Mouse (Mus musculus): ENCODE measurements around the gene Slc9a3. TPM values are rescaled to one million over a fixed set of nuclear protein-coding genes. Genes with fewer than 3 reads are reported as not detected.

The Slc9a3 gene
- polyA plus RNA-seq, 1 experiment from 2014 or later = 10.3 TPM

DNA sequence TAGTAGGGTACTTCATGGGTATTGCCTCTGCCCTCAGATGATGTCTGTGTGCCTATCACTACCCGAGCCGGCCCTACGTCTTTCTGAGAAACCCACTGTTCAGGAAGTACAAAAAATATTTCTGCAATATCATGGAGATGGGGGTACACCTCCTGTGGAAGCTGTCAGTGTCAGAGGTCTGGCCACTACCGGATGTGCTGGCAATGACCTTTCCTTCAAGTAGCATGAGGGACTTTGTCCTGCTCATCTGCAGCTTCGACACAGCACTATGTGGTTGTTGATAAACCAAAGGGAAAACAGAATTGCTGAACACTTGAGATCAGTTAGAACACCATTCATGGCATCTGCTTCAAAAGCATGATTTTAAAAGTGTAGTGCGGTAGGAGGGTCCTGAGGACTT is 19.5 kb downstream of the Slc9a3 start:
- no peak for DNase-seq (ENCODE audit: low spot score)
- no peak for TF ChIP-seq CTCF (IDR thresholded peaks at IDR 0.05; ENCODE audit: low read depth)
- Histone ChIP-seq H3K27ac (no peak overlapping the region), H3K4me2 (ENCODE audit: low read length) (no peak overlapping the region), H3K36me3 (ENCODE audit: insufficient read depth, low read length) (no peaks in the 10 kb centered on the region), H3K27me3 (ENCODE audit: insufficient read depth, low read length) (no peaks in the 10 kb centered on the region), H3K9me3 (replicated peaks; ENCODE audit: low read length) (no peaks in the 10 kb centered on the region), H3K4me3 (replicated peaks; ENCODE audit: low read depth, low read length) (no peak overlapping the region), H3K9ac (ENCODE audit: low read depth, low read length) (no peak overlapping the region), H3K4me1 (replicated peaks; ENCODE audit: insufficient read depth, low read length) (no peaks in the 10 kb centered on the region)
- WGBS = 92% methylated on average over 6 of the region's 6 CpGs
- ATAC-seq (replicated peaks; ENCODE audit: low FRiP score, low read depth) = no peak

DNA sequence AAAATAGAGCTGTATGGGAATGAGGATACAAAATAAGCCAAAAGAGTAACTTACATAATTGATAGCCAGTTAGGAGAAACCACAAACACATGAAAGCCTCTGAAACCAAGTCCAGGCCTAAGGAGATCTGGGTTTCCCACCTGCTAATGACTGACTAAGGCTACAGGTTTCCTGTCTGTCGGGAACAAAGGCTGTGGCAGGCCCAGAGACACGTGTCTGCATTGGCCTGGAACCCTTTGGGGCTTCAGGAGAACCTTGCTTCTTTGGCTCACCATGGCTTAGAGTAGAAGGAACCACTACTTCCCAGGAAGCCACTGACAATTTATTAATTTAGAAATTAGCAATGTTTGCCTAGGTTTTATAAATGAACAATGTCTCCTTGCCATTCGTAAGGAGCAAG is 22.0 kb downstream of the Slc9a3 start:
- ATAC-seq (replicated peaks; ENCODE audit: low FRiP score, low read depth) (no peak), DNase-seq (ENCODE audit: low spot score) (no peak)
- H3K4me2 ChIP-seq (ENCODE audit: low read length) = no peak overlapping the region
- H3K36me3 ChIP-seq (ENCODE audit: insufficient read depth, low read length) = no peaks in the 10 kb centered on the region
- no peak overlapping the region for H3K4me3 ChIP-seq (replicated peaks; ENCODE audit: low read depth, low read length)
- no peak overlapping the region for H3K9ac ChIP-seq (ENCODE audit: low read depth, low read length)
- TF ChIP-seq CTCF (IDR thresholded peaks at IDR 0.05; ENCODE audit: low read depth) = no peak
- whole genome bisulfite sequencing = 55% methylated on average over 3 of the region's 3 CpGs
- H3K27ac ChIP-seq = peak overlapping the region; percentile 67
- H3K9me3 ChIP-seq (replicated peaks; ENCODE audit: low read length) = no peaks in the 10 kb centered on the region
- H3K27me3 ChIP-seq (ENCODE audit: insufficient read depth, low read length) = no peaks in the 10 kb centered on the region
- H3K4me1 ChIP-seq (replicated peaks; ENCODE audit: insufficient read depth, low read length) = no peaks in the 10 kb centered on the region

DNA sequence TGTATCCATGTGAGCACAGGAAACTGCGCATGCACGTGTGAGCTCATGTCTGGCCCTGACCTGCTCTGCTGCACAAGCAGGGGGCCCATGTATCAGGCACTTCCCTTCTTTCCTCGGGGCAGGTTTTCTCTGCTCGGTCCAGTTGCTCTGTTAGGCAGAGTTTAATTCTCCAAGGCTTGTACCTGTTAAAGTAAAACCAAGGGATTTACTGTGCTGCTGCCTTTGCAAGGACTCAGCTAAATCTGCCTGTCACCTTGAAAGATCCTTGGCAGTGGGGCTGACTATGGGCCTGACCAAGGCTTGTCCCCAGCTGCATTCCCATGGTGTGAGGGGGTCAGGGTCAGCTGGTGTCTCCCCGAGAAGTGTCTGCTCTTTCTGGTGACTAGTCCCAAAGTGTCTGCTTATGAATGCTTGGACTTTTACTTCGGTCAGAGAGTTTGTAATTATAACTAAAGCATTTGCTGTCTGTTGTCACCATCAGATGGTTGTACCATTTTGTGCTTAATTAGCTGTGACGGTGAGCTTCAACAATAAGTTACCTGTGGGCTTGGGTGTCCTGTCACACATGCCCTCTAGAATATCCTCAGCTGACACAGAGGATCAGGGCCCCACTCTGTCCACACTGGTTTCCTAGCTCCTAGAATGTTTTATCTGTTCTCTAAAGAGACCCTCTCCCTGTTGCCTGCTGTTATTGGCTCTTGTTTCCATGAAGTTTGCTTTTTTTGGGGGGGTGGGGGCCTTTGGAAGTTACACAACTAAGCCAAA is 23.0 kb downstream of the Slc9a3 start:
- no peak overlapping the region for H3K4me2 ChIP-seq (ENCODE audit: low read length)
- no peaks in the 10 kb centered on the region for H3K36me3 ChIP-seq (ENCODE audit: insufficient read depth, low read length)
- ATAC-seq (replicated peaks; ENCODE audit: low FRiP score, low read depth) = peak; percentile 92
- no peaks in the 10 kb centered on the region for H3K27me3 ChIP-seq (ENCODE audit: insufficient read depth, low read length)
- no peaks in the 10 kb centered on the region for H3K9me3 ChIP-seq (replicated peaks; ENCODE audit: low read length)
- H3K27ac ChIP-seq = peak overlapping the region; percentile 67
- no peak overlapping the region for H3K9ac ChIP-seq (ENCODE audit: low read depth, low read length)
- DNase-seq (ENCODE audit: low spot score) = peak; percentile 47
- no peaks in the 10 kb centered on the region for H3K4me1 ChIP-seq (replicated peaks; ENCODE audit: insufficient read depth, low read length)
- no peak for TF ChIP-seq CTCF (IDR thresholded peaks at IDR 0.05; ENCODE audit: low read depth)
- no peak overlapping the region for H3K4me3 ChIP-seq (replicated peaks; ENCODE audit: low read depth, low read length)
- 42% methylated on average over 7 of the region's 7 CpGs for WGBS

DNA sequence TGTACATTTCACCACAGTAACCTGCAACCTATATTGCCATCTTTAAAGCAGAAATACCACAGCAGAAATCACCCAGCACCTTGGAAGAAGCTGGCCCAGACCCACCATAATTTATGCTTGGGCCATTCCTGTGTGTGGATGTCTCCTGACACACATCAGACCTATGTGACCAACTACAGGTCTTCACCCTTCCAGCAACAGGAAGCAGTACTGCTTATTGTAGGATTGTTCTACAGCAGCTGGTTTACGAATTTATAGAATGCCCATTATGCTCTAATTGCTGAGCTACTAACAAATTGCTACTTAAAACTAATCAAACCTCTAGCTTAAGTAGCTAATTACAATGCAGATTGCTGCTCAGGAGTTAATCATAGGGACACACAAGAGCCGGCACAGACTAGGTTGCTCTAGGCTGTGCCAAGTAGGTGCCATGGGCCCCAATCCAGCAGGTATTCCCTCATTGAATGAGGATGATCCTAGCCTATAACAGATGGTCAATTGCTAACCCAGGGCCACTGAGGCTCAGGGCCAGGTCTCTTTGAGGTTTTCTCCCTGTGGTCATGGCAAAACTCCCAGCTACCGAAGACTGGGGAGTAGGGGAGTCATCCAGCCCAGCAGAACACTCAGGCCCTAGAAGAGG is 24.8 kb downstream of the Slc9a3 start:
- H3K36me3 ChIP-seq (ENCODE audit: insufficient read depth, low read length) = no peaks in the 10 kb centered on the region
- no peak for TF ChIP-seq CTCF (IDR thresholded peaks at IDR 0.05; ENCODE audit: low read depth)
- no peaks in the 10 kb centered on the region for H3K27me3 ChIP-seq (ENCODE audit: insufficient read depth, low read length)
- DNase-seq (ENCODE audit: low spot score) = no peak
- ATAC-seq (replicated peaks; ENCODE audit: low FRiP score, low read depth) = no peak
- WGBS = 56% methylated on average over 3 of the region's 3 CpGs
- H3K4me1 ChIP-seq (replicated peaks; ENCODE audit: insufficient read depth, low read length) = no peaks in the 10 kb centered on the region
- H3K9me3 ChIP-seq (replicated peaks; ENCODE audit: low read length) = no peaks in the 10 kb centered on the region
- H3K9ac ChIP-seq (ENCODE audit: low read depth, low read length) = no peak overlapping the region
- H3K4me3 ChIP-seq (replicated peaks; ENCODE audit: low read depth, low read length) = no peak overlapping the region
- no peak overlapping the region for H3K4me2 ChIP-seq (ENCODE audit: low read length)
- no peak overlapping the region for H3K27ac ChIP-seq

DNA sequence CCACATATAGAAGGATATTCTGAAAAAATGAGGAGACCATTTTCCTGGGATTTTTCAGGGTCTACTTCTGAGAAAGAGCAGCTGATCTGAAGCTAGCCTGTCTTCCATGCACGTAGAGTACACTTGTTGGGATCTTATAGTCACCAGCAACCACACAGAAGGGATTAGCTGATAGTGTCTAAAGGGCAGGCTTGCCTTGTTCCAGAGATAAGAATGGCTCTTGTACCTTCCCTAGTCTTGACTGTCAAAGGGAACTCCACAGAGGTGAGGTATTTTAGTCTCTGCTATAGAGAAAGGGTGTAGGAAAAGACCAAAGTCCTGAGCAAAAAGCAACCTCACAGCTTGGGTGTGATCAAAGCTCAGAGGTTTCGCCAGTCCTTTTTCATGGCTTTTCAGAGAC is 26.1 kb downstream of the Slc9a3 start:
- Histone ChIP-seq H3K9ac (ENCODE audit: low read depth, low read length) (no peak overlapping the region), H3K27ac (no peak overlapping the region), H3K4me2 (ENCODE audit: low read length) (no peak overlapping the region), H3K4me1 (replicated peaks; ENCODE audit: insufficient read depth, low read length) (no peaks in the 10 kb centered on the region), H3K27me3 (ENCODE audit: insufficient read depth, low read length) (no peaks in the 10 kb centered on the region), H3K36me3 (ENCODE audit: insufficient read depth, low read length) (no peaks in the 10 kb centered on the region), H3K9me3 (replicated peaks; ENCODE audit: low read length) (no peaks in the 10 kb centered on the region), H3K4me3 (replicated peaks; ENCODE audit: low read depth, low read length) (no peak overlapping the region)
- DNase-seq (ENCODE audit: low spot score) (no peak), ATAC-seq (replicated peaks; ENCODE audit: low FRiP score, low read depth) (no peak)
- WGBS = 81% methylated on average over 2 of the region's 2 CpGs
- no peak for TF ChIP-seq CTCF (IDR thresholded peaks at IDR 0.05; ENCODE audit: low read depth)

DNA sequence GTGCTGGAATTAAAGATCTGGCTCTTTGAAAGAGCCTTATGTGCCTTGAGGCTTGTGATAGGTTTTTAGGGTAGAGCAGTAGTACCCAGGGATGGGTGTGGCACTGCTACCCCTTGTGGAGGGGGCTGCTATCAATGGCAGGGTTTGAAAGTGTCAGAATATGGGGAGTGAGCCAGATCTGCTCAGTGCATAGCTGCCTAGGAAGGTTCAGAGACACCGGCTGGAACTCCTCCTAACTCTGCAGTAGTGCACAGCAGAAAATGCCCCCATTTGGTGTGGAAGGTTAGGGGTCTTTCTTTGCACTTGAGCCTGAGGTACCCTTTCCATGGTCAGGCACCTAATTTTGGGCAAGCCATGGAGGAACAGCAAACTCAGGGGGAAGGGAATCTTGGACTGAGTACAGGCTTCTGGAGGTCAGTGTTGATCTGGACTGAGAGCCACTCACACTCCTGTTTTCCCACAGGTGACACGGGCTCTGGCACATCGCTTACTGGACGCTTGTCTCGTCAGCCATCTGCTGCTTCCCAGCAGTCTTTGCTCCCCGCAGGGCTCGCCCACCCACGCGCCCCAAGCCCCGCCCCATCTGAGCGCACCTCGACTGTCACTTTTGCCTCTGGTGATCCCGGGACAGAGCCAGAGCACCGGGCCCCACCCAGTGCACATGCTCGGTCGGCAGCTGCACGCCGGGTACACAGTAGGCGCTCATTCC is 45.2 kb downstream of the Slc9a3 start:
- ATAC-seq (replicated peaks; ENCODE audit: low FRiP score, low read depth) (peak; percentile 50), DNase-seq (ENCODE audit: low spot score) (peak; percentile 39)
- peak overlapping the region; percentile 43 for H3K4me3 ChIP-seq (replicated peaks; ENCODE audit: low read depth, low read length)
- H3K9ac ChIP-seq (ENCODE audit: low read depth, low read length) = peak overlapping the region; percentile 15; the same call in 1 of the 2 replicates
- no peaks in the 10 kb centered on the region for H3K9me3 ChIP-seq (replicated peaks; ENCODE audit: low read length)
- no peaks in the 10 kb centered on the region for H3K27me3 ChIP-seq (ENCODE audit: insufficient read depth, low read length)
- no peak overlapping the region for H3K27ac ChIP-seq
- H3K36me3 ChIP-seq (ENCODE audit: insufficient read depth, low read length) = no peaks in the 10 kb centered on the region
- 6% methylated on average over 15 of the region's 19 CpGs for WGBS
- TF ChIP-seq CTCF (IDR thresholded peaks at IDR 0.05; ENCODE audit: low read depth) = no peak
- peak overlapping the region; percentile 65 for H3K4me2 ChIP-seq (ENCODE audit: low read length)
- no peaks in the 10 kb centered on the region for H3K4me1 ChIP-seq (replicated peaks; ENCODE audit: insufficient read depth, low read length)

Measured in kidney, postnatal 0 days (tissue).